Mouse (Mus musculus): ENCODE measurements around the gene Tlnrd1. TPM values are rescaled to one million over a fixed set of nuclear protein-coding genes. Genes with fewer than 3 reads are reported as not detected.

Gene Tlnrd1
- 6.7 and 7.7 TPM in 2 replicates for polyA plus RNA-seq (2015; fragmentation: Nextera tagmentation; extraction: Ambion mirVana)

DNA sequence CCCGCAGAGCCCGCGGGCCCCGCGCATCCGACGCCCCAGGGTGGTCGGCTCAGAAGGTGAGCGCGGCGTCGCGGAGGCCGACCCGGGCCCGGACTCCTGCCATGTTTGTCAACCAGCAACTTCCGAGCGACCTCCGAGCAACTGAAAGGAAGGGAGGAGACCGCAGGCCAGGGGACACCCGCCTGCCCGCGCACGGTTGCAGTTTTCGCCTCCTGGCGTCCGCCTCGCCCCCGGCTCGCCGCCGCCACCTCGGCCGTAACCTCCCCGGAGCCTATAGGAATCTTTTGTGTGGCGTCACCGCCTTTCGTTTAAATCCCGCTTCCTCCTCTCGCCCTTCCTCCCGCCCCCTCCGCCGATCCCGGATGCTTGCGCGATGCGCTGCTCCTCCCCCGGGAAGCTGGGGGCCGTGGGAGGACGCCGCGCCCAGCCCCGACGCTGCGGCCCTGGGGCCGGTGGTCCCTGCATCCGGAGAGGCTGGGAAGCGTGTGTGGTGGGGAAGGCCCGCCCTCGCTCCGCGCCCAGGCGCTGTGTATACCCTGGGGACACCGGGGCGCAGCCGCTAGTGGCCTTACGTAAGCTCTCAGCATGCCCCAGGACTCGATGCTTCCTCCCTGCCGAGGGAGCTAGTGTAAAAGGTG lies at the start of gene Tlnrd1, which contains the start of gene Mesd:
Tlnrd1 (minus strand) TSS at position 285 of the 638 bp plus-strand sequence.
Mesd (plus strand) TSS at position 446 of the 638 bp plus-strand sequence.

Other genes starting within 250 kb of the Tlnrd1 start
- 3.8 and 4.8 TPM in 2 replicates for gene Il16, start 138.6 kb downstream of the Tlnrd1 start, polyA plus RNA-seq (2015; fragmentation: Nextera tagmentation; extraction: Ambion mirVana)
- not detected in 2 replicates for gene Cfap161, start 89.4 kb downstream of the Tlnrd1 start, polyA plus RNA-seq (2015; fragmentation: Nextera tagmentation; extraction: Ambion mirVana)
- 68.3 and 70.6 TPM in 2 replicates for gene Mesd, start 161 bp upstream of the Tlnrd1 start, polyA plus RNA-seq (2015; fragmentation: Nextera tagmentation; extraction: Ambion mirVana)
- gene Cemip, start 202.2 kb upstream of the Tlnrd1 start, polyA plus RNA-seq (2015; fragmentation: Nextera tagmentation; extraction: Ambion mirVana) = 0.78 and 0.97 TPM in 2 replicates

Data from urinary bladder, postnatal 0 days (tissue).